In the genomic region with DNA sequence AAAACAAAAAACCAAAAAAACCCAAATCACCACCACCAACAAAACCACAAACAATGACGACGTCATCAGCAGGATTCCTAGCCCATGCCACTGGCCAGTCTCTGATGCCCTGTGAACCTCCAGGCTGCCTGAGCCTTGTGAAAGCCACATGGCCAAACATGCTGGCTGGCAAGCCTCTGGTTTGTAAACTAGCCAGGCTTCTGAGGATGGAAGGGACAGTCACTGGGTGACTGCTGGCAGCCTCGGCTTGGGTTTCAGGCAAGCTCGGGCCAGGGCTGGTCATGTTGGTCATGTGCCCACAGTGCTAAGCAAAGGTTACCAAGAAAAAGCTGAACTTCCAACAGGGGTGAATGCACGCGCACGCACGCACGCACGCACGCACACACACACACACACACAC, we compare ENCODE assay signal across 11 mouse cellular contexts. TPM values are rescaled to one million over a fixed set of nuclear protein-coding genes. Genes with fewer than 3 reads are reported as not detected.
A peak's percentile ranks its signal among the peaks of the same experiment; 100 is the strongest.
DNase-seq lines count a peak whose midpoint lies in the region; ATAC-seq lines count a peak whose summit lies in the region.
"Had no signal": no experiment of that assay in that cellular context is flagged by ENCODE, and none has a peak within 500 bp of the region (broad histone marks: within the 10 kb centered on the region; RNA-seq: fewer than 3 reads in every experiment).

No protein-coding gene starts in this region.

- 85% methylated on average over 11 of the region's 11 CpGs for WGBS in hindbrain, embryonic 15.5 days
- WGBS in hindbrain, embryonic 16.5 days = 76% methylated on average over 11 of the region's 11 CpGs

- no peak for ATAC-seq in hindbrain, embryonic 15.5 days (ENCODE audit: low FRiP score, low read depth)
- no peak for ATAC-seq in hindbrain, embryonic 16.5 days
- ATAC-seq in CD4-positive, CD25-positive, alpha-beta regulatory T cell, adult 4 months = no peak

- H3K27ac ChIP-seq in hindbrain, embryonic 15.5 days (replicated peaks) = peak overlapping the region; percentile 25; the same call in 1 of the 2 replicates
- no peak overlapping the region for H3K27ac ChIP-seq in hindbrain, embryonic 16.5 days (ENCODE audit: low read depth, low read length)
- H3K27ac ChIP-seq: midbrain, embryonic 12.5 days had no signal

- 0 out of 2 replicates have a peak, but pooled peaks cover 7% of the 10 kb centered on the region for H3K4me1 ChIP-seq in hindbrain, embryonic 15.5 days (replicated peaks)
- H3K4me1 ChIP-seq in hindbrain, embryonic 16.5 days (ENCODE audit: control insufficient read depth, insufficient read depth, low read depth, low read length) = peaks cover 4% of the 10 kb centered on the region; the same call in 1 of the 2 replicates
- H3K4me1 ChIP-seq: midbrain, embryonic 12.5 days had no signal

- H3K4me2 ChIP-seq in hindbrain, embryonic 15.5 days = no peak overlapping the region
- no peak overlapping the region for H3K4me2 ChIP-seq in hindbrain, embryonic 16.5 days (ENCODE audit: low read length)
- H3K4me2 ChIP-seq: midbrain, embryonic 12.5 days had no signal

- peak; percentile 31 for DNase-seq in urinary bladder, postnatal 25 days (ENCODE audit: low spot score)
- no peak for DNase-seq in urinary bladder, postnatal 4 days (ENCODE audit: low spot score in 2 of 2)
- peak; percentile 86 for DNase-seq in gastrocnemius, postnatal 25 days
- no peak for DNase-seq in embryo, embryonic 10.5 days (ENCODE audit: low spot score)
- DNase-seq in left cerebral cortex, adult 8-10 months (ENCODE audit: low spot score in 2 of 2) = no peak
- DNase-seq: thymus, postnatal 14 days had no signal

- no peak overlapping the region for H3K9ac ChIP-seq in hindbrain, embryonic 15.5 days
- H3K9ac ChIP-seq in hindbrain, embryonic 16.5 days (ENCODE audit: low read depth, low read length) = no peak overlapping the region
- H3K9ac ChIP-seq: midbrain, embryonic 12.5 days had no signal

- peaks cover 69% of the 10 kb centered on the region for H3K36me3 ChIP-seq in hindbrain, embryonic 15.5 days
- H3K36me3 ChIP-seq in hindbrain, embryonic 16.5 days (ENCODE audit: control insufficient read depth, insufficient read depth, low read length) = peaks cover 51% of the 10 kb centered on the region

- no peaks in the 10 kb centered on the region for H3K9me3 ChIP-seq in hindbrain, embryonic 15.5 days
- no peaks in the 10 kb centered on the region for H3K9me3 ChIP-seq in hindbrain, embryonic 16.5 days (ENCODE audit: control insufficient read depth, low read length)
- H3K9me3 ChIP-seq: midbrain, embryonic 12.5 days had no signal

- no peak overlapping the region for H3K4me3 ChIP-seq in hindbrain, embryonic 15.5 days
- no peak overlapping the region for H3K4me3 ChIP-seq in hindbrain, embryonic 16.5 days (ENCODE audit: low read length)
- H3K4me3 ChIP-seq: midbrain, embryonic 12.5 days had no signal

- H3K27me3 ChIP-seq in hindbrain, embryonic 15.5 days = no peaks in the 10 kb centered on the region
- no peaks in the 10 kb centered on the region for H3K27me3 ChIP-seq in hindbrain, embryonic 16.5 days (replicated peaks; ENCODE audit: control insufficient read depth, insufficient read depth, low read length)
- H3K27me3 ChIP-seq: midbrain, embryonic 12.5 days had no signal

RNA-seq across cellular contexts. Expression of a gene that starts 18.3 kb away (rescaled TPM):
- polyA plus RNA-seq in hindbrain, embryonic 15.5 days (2015; fragmentation: Nextera tagmentation; extraction: Ambion mirVana) = 6.4 and 7.0 TPM in 2 replicates
- polyA plus RNA-seq in hindbrain, embryonic 16.5 days (2015; fragmentation: Nextera tagmentation; extraction: Ambion mirVana) = 6.8 and 6.9 TPM in 2 replicates
- under 1 TPM; 0.33 to 0.43 TPM for total RNA-seq in gastrocnemius, postnatal 25 days (2021)
- polyA plus RNA-seq in CD4-positive, CD25-positive, alpha-beta regulatory T cell, adult 4 months (2017; shearing (Covaris generic)) = not detected
- under 1 TPM; 0.28 to 0.70 (median 0.60) TPM for total RNA-seq in left cerebral cortex, adult 8-10 months (2022)
- total RNA-seq: MEL had no signal

Comparison
In these comparisons a context has a peak if more than half of its experiments do, and no peak if none do; other contexts are left out.
1. DNase-seq: peak in urinary bladder, postnatal 25 days (single experiment) and gastrocnemius, postnatal 25 days (single experiment); none in urinary bladder, postnatal 4 days (0 of 2), embryo, embryonic 10.5 days (single experiment) and left cerebral cortex, adult 8-10 months (0 of 2).